Mouse (Mus musculus) Patski (cell line): ENCODE measurements around the gene Cadps2. TPM values are rescaled to one million over a fixed set of nuclear protein-coding genes. Genes with fewer than 3 reads are reported as not detected.

Experiments used
- ATAC-seq: fragments of 100-300 bp; one replicate; pipeline ENCODE4 v1.8.0; 2021
- CTCF ChIA-PET: fragments of 350-600 bp; sonication (Branson Sonifier 250); formaldehyde crosslinking; loops from one replicate; lab custom pipeline; 2022; ENCODE audit warnings: inconsistent platforms; lab: Charles Lee
- POLR2A ChIA-PET: fragments of 350-600 bp; sonication (Branson Sonifier 250); formaldehyde crosslinking; loops from one replicate; lab custom pipeline; 2022; ENCODE audit warnings: antibody characterized with exemption, inconsistent platforms; lab: Charles Lee
- DNase-seq: peaks from one replicate; pipeline ENCODE4 v3.0.0-alpha.2; 2011; ENCODE audit warnings: low read depth, low spot score
- H3K27me3 ChIP-seq: fragments of 371-371 bp; one replicate; pipeline ENCODE4 v1.5.1; 2021
- CTCF ChIP-seq: fragments of 100-300 bp; IDR thresholded peaks from one replicate; pipeline ENCODE4 v1.5.1; 2021
- in situ Hi-C: fragments of 300-500 bp; cut with MboI; formaldehyde crosslinking; loops from 3 replicates; pipeline ENCODE4 v1.11.1; 2018; ENCODE audit warnings: low pct_unique_long_range_greater_than_20kb, mixed read lengths
- polyA plus RNA-seq: library from polyadenylated mRNA; unstranded; gene quantifications from one replicate; pipeline ENCODE4 v1.2.3, GENCODE M21; 2021

Cadps2 gene
- polyA plus RNA-seq, 1 experiment from 2014 or later = 0.09 TPM

DNA sequence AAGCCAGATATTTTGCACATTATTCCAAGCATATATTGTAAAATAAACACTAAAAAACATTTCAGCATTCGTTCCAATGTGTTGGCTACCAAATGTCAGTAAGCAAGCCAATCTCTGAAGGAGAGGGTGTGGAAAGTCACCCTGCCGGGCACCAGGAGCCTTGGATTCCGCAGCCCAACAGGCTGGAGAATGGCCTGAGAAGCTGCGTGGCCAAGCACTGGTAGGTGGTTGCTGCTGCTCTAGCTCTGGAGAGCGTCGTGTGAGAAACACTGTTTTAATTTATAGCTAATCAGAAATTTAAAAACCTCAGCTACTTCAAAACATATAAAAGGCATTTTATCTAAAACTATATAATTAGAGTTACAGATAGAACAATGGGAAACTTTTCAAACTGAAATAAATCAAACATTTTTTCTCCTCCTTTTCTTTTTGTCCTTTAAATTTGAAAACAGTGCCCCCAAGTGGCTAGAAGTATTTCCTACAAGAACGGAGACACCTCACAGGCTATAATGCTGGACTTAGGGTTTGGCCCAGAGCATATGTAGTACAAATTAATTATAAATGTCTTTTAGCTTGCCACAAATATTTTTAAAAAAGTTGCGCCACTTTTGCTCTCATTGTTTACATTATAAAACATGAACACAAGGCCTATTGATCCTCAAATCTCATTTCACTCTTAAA, 376.5 kb downstream of the Cadps2 start:
- peaks cover 24% of the 10 kb centered on the region for H3K27me3 ChIP-seq
- DNase-seq (no peak), ATAC-seq (no peak)
- peak; percentile 47 for TF ChIP-seq CTCF
- ChIA-PET POLR2A (no interaction called here), CTCF (interaction anchor here (0.6 to 0.9 kb wide), 2 partner anchors 90 to 282 kb away, joined by 3 to 4 read pairs; no protein-coding TSS in a partner anchor)
- in situ Hi-C loops = loop anchor here (10.0 to 25.0 kb wide), 2 partner anchors 278 to 450 kb away; no protein-coding TSS in a partner anchor

DNA sequence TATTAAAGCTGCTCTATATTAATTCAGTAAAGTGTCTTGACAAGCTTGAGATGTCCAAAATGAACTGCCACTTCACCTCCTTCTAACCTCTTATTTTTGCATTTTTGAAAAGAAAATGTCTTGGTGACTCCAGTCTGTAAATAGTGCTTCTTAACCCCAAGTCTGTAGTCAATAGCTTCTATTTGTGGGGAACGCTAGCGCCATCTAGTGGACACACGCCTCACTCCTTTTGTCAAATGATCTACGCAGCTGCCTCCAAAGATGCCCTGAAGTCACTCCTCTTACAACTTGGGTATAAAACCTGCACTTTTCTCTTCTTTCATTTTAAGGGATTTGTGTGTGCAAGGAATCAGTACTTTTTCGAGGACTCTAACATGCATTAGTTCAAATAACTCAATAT, 381.5 kb downstream of the Cadps2 start:
- in situ Hi-C loops = loop anchor here (25.0 kb wide), 1 partner anchor 445 kb away; no protein-coding TSS in a partner anchor
- CTCF ChIA-PET = interaction anchor here (0.7 to 2.0 kb wide), 6 partner anchors 9 to 278 kb away, joined by 3 to 9 read pairs (median 4); no protein-coding TSS in a partner anchor
- ATAC-seq = no peak
- peak; percentile 73 for TF ChIP-seq CTCF
- POLR2A ChIA-PET = no interaction called here
- H3K27me3 ChIP-seq = peaks cover 10% of the 10 kb centered on the region
- no peak for DNase-seq

DNA sequence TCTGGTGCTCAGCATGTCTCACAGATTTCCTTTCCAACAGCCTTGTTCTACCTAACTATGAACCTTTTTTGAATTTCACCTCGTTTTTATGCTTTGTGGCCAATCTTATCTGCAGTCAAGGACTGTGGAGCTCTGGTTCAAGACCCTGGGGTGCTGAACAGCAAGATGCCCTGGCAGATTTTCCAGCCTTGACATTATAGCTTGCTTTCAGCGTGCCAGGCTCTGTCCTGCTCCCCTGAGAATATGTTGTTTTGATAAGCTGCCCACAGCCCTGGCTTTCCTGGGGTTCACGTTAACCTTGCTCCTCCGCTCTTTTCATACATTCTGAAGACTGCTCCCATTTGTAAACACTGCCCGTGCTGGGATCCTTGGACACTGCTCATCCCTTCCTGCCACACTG, 385.3 kb downstream of the Cadps2 start:
- in situ Hi-C loops = loop anchor here (25.0 kb wide), 1 partner anchor 442 kb away; no protein-coding TSS in a partner anchor
- DNase-seq (no peak), ATAC-seq (no peak)
- H3K27me3 ChIP-seq = peaks cover 10% of the 10 kb centered on the region
- ChIA-PET POLR2A (no interaction called here), CTCF (no interaction called here)
- no peak for TF ChIP-seq CTCF

DNA sequence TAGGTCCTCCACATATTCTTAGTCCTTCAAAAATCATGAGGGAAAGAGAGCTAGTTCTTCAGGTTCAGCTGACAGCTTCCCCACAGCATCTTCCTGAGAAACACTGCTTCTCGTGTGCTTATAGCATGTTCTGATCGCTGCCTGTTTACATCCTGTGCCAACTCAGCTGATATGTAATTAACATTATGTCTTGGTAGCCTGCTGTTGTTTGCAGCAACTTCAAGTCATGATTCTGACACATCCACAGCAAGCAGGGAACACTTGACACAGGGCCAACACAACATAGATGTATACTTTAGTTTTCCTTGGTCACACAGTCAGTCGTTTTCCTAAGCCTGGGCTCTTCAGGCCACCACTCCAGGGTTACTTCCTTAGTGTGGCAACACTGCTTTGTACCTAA, 399.3 kb downstream of the Cadps2 start:
- no peak for ATAC-seq
- in situ Hi-C loops = no loop called here
- CTCF ChIA-PET = no interaction called here

DNA sequence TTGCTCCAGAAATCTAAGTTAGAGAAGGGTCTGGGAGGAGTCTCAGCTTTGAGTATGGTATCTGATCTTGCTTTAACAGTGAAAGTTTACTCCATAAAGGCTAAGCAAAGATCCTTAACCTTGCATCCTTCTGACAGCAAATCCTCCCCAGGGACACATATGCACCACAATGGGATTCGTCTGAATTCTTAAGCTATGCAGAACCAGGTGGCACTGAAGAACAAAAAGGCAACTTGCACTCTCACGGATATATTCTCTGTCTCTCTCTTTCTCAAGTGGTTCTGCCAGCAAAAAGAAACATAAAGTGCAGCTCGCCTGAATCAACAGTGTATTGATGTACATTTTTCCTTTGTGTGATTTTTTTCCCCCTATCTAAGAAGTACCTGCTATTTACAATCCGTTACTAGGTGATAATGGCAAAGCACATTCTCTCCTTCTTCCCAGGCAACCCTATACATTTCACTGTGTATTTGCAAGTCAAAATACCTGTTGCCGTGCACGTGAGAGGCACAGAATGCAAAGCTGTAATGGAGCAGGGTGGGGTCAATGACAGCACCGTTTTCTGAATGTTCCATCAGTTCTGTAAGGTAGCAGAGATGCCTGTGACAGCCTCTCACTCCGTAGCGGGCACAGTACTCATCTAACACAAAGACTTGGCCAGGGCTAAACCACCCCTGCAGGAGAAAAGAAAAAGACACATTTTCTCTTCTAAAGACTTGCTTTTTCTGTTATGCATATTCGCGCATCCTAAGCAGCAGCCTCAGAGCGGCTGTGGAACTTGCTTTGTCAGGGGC, 428.8 kb downstream of the Cadps2 start:
- in situ Hi-C loops = no loop called here
- ChIA-PET POLR2A (no interaction called here), CTCF (no interaction called here)
- no peak for TF ChIP-seq CTCF
- no peak for ATAC-seq
- DNase-seq = no peak
- H3K27me3 ChIP-seq = peaks cover 3% of the 10 kb centered on the region

More for the DNA sequence above, 399.3 kb downstream of the Cadps2 start:
- no peaks in the 10 kb centered on the region for H3K27me3 ChIP-seq
- TF ChIP-seq CTCF = no peak
- POLR2A ChIA-PET = no interaction called here
- no peak for DNase-seq

DNA sequence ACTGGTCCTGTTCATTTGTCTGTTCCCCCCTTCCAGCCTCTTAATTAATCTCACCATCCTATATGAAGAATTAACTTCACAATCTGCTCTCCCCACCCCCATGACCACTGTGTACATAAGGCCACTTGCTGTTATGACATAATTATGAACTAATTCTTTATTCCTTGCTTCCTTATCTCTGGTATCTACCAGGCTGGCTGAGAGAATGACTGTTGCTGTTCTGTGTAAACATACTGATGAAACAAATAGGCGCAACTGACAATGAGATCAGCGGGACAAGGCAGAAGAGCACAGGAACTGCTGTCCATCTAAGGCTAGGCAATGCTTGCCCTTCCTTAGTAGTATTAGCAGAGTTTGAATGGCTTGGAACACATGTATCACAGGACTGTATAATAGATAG, 445.1 kb downstream of the Cadps2 start:
- TF ChIP-seq CTCF = no peak
- CTCF ChIA-PET = no interaction called here

DNA sequence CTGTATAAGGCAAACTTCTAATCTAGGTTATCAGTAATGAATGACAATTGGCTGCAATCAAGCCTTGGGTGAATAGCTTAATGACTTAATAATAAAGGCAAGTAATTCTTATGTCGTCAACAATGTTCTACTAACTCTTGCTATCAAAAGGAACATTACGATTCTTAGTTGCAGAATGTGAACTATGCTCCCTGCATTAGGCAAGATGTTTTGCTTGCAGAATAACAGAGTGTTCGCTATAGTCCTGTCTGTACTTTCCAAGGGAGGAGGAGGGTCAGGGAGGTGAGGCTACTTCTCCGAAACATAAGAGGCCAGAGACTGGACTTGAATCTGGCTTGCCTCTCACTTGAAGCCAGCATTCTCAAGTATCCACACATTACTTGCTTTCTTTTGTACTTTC, 446.5 kb downstream of the Cadps2 start:
- POLR2A ChIA-PET = no interaction called here
- CTCF ChIA-PET = no interaction called here
- ATAC-seq = no peak

More for the DNA sequence above, 445.1 kb downstream of the Cadps2 start:
- POLR2A ChIA-PET = interaction anchor here (0.6 kb wide), 1 partner anchor 800 kb away, joined by 3 read pairs; no protein-coding TSS in a partner anchor
- ATAC-seq = no peak
- in situ Hi-C loops = no loop called here
- DNase-seq = no peak
- H3K27me3 ChIP-seq = peaks cover 22% of the 10 kb centered on the region

DNA sequence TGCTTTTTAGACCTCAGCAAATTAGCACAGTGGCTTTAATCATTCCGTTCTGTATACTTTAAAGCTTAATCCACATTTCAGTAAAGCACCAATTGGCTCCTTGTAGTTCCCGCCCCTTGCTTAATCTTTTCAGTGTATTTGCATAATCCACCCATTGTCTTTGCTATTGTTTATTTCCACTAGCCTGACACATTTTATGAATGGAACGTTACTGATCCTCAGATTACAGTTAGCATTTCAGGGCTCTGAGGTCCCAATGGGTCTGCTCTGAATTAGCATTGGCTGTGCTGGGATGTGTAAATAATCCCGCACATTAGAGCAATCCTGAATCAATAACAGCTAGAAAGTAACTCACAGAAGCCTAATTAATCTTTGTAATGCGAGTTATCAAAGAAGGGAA, 452.5 kb downstream of the Cadps2 start:
- H3K27me3 ChIP-seq = peaks cover 26% of the 10 kb centered on the region
- DNase-seq (no peak), ATAC-seq (no peak)
- ChIA-PET CTCF (no interaction called here), POLR2A (no interaction called here)
- in situ Hi-C loops = no loop called here
- TF ChIP-seq CTCF = no peak

More for the DNA sequence above, 446.5 kb downstream of the Cadps2 start:
- DNase-seq = no peak
- TF ChIP-seq CTCF = no peak
- H3K27me3 ChIP-seq = peaks cover 22% of the 10 kb centered on the region
- in situ Hi-C loops = no loop called here

DNA sequence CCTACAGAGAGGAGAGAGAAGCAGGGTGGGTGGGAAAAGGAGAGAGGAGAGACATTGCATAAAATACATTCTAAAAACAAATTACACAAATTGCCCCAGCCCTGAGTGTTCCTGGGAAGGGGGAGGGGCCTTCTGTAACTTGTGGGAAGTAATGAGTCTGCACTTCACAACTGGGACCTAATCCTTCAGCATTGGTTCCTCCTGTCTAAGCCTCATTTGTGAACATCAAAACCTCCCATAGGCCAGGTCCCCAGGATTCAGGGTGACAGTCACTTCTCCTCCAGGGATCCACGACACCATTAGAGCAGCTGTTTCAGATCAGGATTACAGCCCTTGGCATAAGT, 456.2 kb downstream of the Cadps2 start:
- H3K27me3 ChIP-seq = peaks cover 17% of the 10 kb centered on the region
- DNase-seq (no peak), ATAC-seq (no peak)
- in situ Hi-C loops = no loop called here
- ChIA-PET POLR2A (no interaction called here), CTCF (no interaction called here)
- no peak for TF ChIP-seq CTCF

DNA sequence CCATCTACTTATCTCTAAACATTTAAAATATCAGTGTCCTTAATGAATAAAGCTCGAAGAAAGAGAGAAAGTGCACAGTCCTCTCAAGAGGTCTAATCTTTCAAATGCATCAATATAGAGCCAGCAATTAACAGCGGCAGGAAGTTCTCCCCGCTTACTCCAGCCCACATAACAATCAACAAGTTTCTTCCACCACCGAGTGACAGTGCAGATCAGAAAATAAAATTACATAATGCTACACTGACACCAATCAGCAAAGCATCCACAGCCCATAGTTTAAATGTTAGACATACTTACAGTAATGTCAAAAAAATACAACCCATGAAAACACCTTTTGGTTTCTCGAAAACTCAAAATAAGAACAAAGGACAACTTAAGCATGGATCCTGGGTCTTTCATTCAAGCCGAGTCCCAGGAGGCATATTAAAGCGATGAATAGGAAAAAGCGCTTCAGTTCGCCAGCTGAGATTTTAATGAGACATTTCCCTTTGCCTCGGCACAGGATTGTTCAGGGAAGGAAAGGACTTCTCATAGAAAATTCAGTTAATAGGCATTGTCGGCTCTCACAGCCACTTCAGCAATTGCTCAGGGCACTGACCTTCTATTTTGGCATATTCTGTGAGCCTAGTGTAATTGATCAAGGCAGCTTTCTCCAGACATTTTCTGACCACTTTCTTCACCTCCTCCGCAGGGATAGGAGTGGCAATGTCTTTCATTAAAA, 456.8 kb downstream of the Cadps2 start:
- ATAC-seq (no peak), DNase-seq (no peak)
- POLR2A ChIA-PET = interaction anchor here (0.5 kb wide), 1 partner anchor 943 kb away, joined by 4 read pairs; no protein-coding TSS in a partner anchor
- TF ChIP-seq CTCF = no peak
- peaks cover 17% of the 10 kb centered on the region for H3K27me3 ChIP-seq
- CTCF ChIA-PET = no interaction called here
- in situ Hi-C loops = no loop called here
